Mouse (Mus musculus) T-cell, adult 2 months (primary cell): ENCODE data around the gene Hcfc2.

ENCODE experiments used
- DNase-seq: peaks from one replicate; pipeline ENCODE4 v3.0.0; 2022; ENCODE audit warnings: low spot score

Gene Hcfc2

GRCm38 (mm10) chr10:82774841-82775240, 78.9 kb downstream of the Hcfc2 start:
- DNase-seq: no peak

GRCm38 (mm10) chr10:82777075-82777474, 81.1 kb downstream of the Hcfc2 start:
- no peak for DNase-seq

- DNase-seq: no peak
Measured at GRCm38 (mm10) chr10:82777886-82778285, 81.9 kb downstream of the Hcfc2 start.

GRCm38 (mm10) chr10:82778791-82779549, 83.0 kb downstream of the Hcfc2 start:
- DNase-seq: peak; percentile 28

- no peak for DNase-seq
Measured at GRCm38 (mm10) chr10:82779831-82780230, 83.9 kb downstream of the Hcfc2 start.

- peak; percentile 15 for DNase-seq
Measured at GRCm38 (mm10) chr10:82780322-82780721, 84.4 kb downstream of the Hcfc2 start.

GRCm38 (mm10) chr10:82780816-82781215, 84.9 kb downstream of the Hcfc2 start:
- DNase-seq: no peak

GRCm38 (mm10) chr10:82782472-82782871, 86.5 kb downstream of the Hcfc2 start:
- DNase-seq: no peak

GRCm38 (mm10) chr10:82789181-82789580, 93.2 kb downstream of the Hcfc2 start:
- no peak for DNase-seq

- DNase-seq: no peak
Measured at GRCm38 (mm10) chr10:82790504-82790903, 94.5 kb downstream of the Hcfc2 start.

GRCm38 (mm10) chr10:82791713-82792112, 95.8 kb downstream of the Hcfc2 start:
- no peak for DNase-seq
